8 mouse cellular contexts compared by ENCODE assay signal in the genomic region with DNA sequence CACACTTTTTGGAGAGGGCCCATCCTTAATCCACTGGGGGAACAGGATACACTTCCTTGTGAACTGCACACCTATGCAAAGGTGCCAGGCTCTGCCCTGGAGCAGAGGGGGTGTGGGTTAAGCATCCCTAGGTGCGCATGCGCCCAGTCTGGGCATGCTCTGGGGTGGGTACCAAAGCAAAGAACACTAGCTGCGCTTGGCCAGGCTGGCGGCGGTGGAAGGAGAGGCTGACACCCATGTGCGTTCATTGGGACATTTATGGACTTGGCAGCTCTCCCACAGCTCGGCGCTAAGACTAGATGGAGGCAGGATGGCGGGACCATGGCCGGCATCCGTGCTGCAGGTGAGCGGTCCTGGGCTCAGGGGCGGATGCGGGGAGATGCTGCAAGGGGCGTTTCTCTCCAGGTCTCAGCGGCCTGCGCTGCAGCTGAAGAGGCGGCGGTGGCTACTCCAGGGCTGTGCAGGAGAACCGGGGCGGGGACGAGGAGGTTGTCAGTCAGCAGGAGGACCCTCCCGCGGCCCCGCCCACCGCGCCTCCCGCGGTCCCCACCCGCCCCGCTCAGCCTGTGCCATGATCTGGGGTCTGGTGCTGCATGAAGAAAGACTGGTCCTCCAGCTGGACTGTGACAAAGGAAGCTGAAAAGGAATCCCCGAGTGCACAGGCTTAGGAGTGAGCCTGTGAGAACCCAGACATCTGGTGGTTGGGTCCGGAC. TPM values are rescaled to one million over a fixed set of nuclear protein-coding genes. Genes with fewer than 3 reads are reported as not detected.
DNase-seq lines count a peak whose midpoint lies in the region; ATAC-seq and TF ChIP-seq lines count a peak whose summit lies in the region.

Gm19345 (plus strand) TSS at position 146 of the 713 bp plus-strand sequence.

- no peak for TF ChIP-seq POLR2A in limb, embryonic 14.5 days (IDR thresholded peaks at IDR 0.05; ENCODE audit: borderline replicate concordance, extremely low read depth, insufficient read depth, insufficient read length)

- H3K4me2 ChIP-seq in heart, postnatal 0 days (ENCODE audit: low read depth, low read length), result no peak within 1 kb of the TSS
- H3K4me2 ChIP-seq in forebrain, embryonic 15.5 days (replicated peaks), result peak within 1 kb of the TSS; percentile 57
- H3K4me2 ChIP-seq in limb, embryonic 14.5 days (replicated peaks; ENCODE audit: low read depth, low read length, severe bottlenecking), result peak within 1 kb of the TSS; percentile 37

- H3K36me3 ChIP-seq in heart, postnatal 0 days (replicated peaks; ENCODE audit: control insufficient read depth, insufficient read depth, low read length), result no peaks in the 10 kb centered on the region
- H3K36me3 ChIP-seq in forebrain, embryonic 15.5 days, result no peaks in the 10 kb centered on the region
- no peaks in the 10 kb centered on the region for H3K36me3 ChIP-seq in limb, embryonic 14.5 days (ENCODE audit: control insufficient read depth, insufficient read depth, low read length)

- H3K4me3 ChIP-seq in heart, postnatal 0 days (ENCODE audit: low read depth, low read length), result 0 out of 2 replicates have a peak within 1 kb of the TSS, but pooled peaks have one; percentile 2
- H3K4me3 ChIP-seq in forebrain, embryonic 15.5 days, result peak within 1 kb of the TSS; percentile 48
- H3K4me3 ChIP-seq in limb, embryonic 14.5 days (replicated peaks; ENCODE audit: low read length), result peak within 1 kb of the TSS; percentile 26

- TF ChIP-seq EP300 in heart, postnatal 0 days (IDR thresholded peaks at IDR 0.05; ENCODE audit: low read depth), result no peak

- peaks cover 41% of the 10 kb centered on the region for H3K27me3 ChIP-seq in heart, postnatal 0 days (ENCODE audit: control insufficient read depth, insufficient read depth, low read length)
- H3K27me3 ChIP-seq in forebrain, embryonic 15.5 days, result no peaks in the 10 kb centered on the region; the same call in 1 of the 2 replicates
- H3K27me3 ChIP-seq in limb, embryonic 14.5 days (ENCODE audit: control insufficient read depth, insufficient read depth, low read length), result peaks cover 14% of the 10 kb centered on the region

- intact Hi-C loops in heart, postnatal 36 days (cut with DNase I), result no loop called here

- WGBS in heart, postnatal 0 days, result 4% methylated on average over 25 of the region's 33 CpGs
- 2% methylated on average over 33 of the region's 33 CpGs for WGBS in forebrain, embryonic 15.5 days
- 5% methylated on average over 23 of the region's 33 CpGs for WGBS in limb, embryonic 14.5 days

- no peak for DNase-seq in heart, postnatal 0 days (ENCODE audit: low spot score)
- DNase-seq in heart, postnatal 36 days, result no peak
- DNase-seq in Muller cell, postnatal 12 days (ENCODE audit: inconsistent ontology term), result peak; percentile 30
- DNase-seq in limb, embryonic 14.5 days (ENCODE audit: low spot score), result no peak
- DNase-seq in right cerebral cortex, adult 18-20 months, result peak; percentile 24
- no peak for DNase-seq in ovary, postnatal 36 days (ENCODE audit: low spot score)
- DNase-seq in lung, postnatal 14 days, result no peak

- H3K27ac ChIP-seq in heart, postnatal 0 days (ENCODE audit: low read depth), result no peak within 1 kb of the TSS
- H3K27ac ChIP-seq in forebrain, embryonic 15.5 days (replicated peaks), result no peak within 1 kb of the TSS
- no peak within 1 kb of the TSS for H3K27ac ChIP-seq in limb, embryonic 14.5 days (replicated peaks; ENCODE audit: low read depth, low read length)

- H3K9me3 ChIP-seq in heart, postnatal 0 days (replicated peaks; ENCODE audit: control insufficient read depth, low read length), result no peaks in the 10 kb centered on the region
- H3K9me3 ChIP-seq in forebrain, embryonic 15.5 days, result no peaks in the 10 kb centered on the region
- no peaks in the 10 kb centered on the region for H3K9me3 ChIP-seq in limb, embryonic 14.5 days (ENCODE audit: control insufficient read depth, low read length)

- no peaks in the 10 kb centered on the region for H3K4me1 ChIP-seq in heart, postnatal 0 days (ENCODE audit: control insufficient read depth, insufficient read depth)
- peaks cover 8% of the 10 kb centered on the region; the same call in 1 of the 2 replicates for H3K4me1 ChIP-seq in forebrain, embryonic 15.5 days
- peaks cover 4% of the 10 kb centered on the region; the same call in 1 of the 2 replicates for H3K4me1 ChIP-seq in limb, embryonic 14.5 days (ENCODE audit: control insufficient read depth, insufficient read depth, low read length)

- no peak within 1 kb of the TSS for H3K9ac ChIP-seq in heart, postnatal 0 days (replicated peaks; ENCODE audit: low read depth, low read length)
- peak within 1 kb of the TSS; percentile 61 for H3K9ac ChIP-seq in forebrain, embryonic 15.5 days (replicated peaks)
- peak within 1 kb of the TSS; percentile 38; the same call in 1 of the 2 replicates for H3K9ac ChIP-seq in limb, embryonic 14.5 days (ENCODE audit: low read depth, low read length, severe bottlenecking)

- ATAC-seq in heart, postnatal 0 days (ENCODE audit: insufficient read depth, low read depth), result peak; percentile 22; the same call in 1 of the 2 replicates
- peak; percentile 83 for ATAC-seq in forebrain, embryonic 15.5 days (replicated peaks)
- peak; percentile 55 for ATAC-seq in limb, embryonic 14.5 days (ENCODE audit: low FRiP score, low read depth)

- TF ChIP-seq CTCF in heart, postnatal 0 days (IDR thresholded peaks at IDR 0.05; ENCODE audit: low read depth), result no peak

RNA-seq across cellular contexts. Expression of gene Gm19345, which starts in this region (rescaled TPM):
- not detected in 2 replicates for total RNA-seq in heart, postnatal 0 days (2014; rRNA removed; ENCODE audit: low replicate concordance)
- polyA plus RNA-seq in heart, postnatal 0 days (2015; fragmentation: Nextera tagmentation; extraction: Ambion mirVana), result not detected in 2 replicates
- total RNA-seq in heart, postnatal 36 days (2021), result not detected
- 7.6 and 8.4 TPM in 2 replicates for polyA plus RNA-seq in forebrain, embryonic 15.5 days (2015; fragmentation: Nextera tagmentation; extraction: Ambion mirVana)
- polyA plus RNA-seq in limb, embryonic 14.5 days (2012; rRNA removed), result 0.12 and 0.13 TPM in 2 replicates
- polyA plus RNA-seq in limb, embryonic 14.5 days (2014; fragmentation: Nextera tagmentation; extraction: Ambion mirVana), result not detected in 2 replicates

Comparison
In these comparisons a context has a peak if more than half of its experiments do, and no peak if none do; other contexts are left out.
1. Peak in ATAC-seq and H3K4me3 ChIP-seq in heart, postnatal 0 days; RNA of the gene not detected or under 1 TPM.
2. Peak in ATAC-seq, H3K4me3 ChIP-seq, H3K9ac ChIP-seq and H3K4me2 ChIP-seq in limb, embryonic 14.5 days; RNA of the gene not detected or under 1 TPM.
3. ATAC-seq: peak in every context shown above with its lines; median percentile 83 in forebrain, embryonic 15.5 days; 55 in limb, embryonic 14.5 days; 22 in heart, postnatal 0 days.
4. DNase-seq: peak in Muller cell, postnatal 12 days (single experiment) and right cerebral cortex, adult 18-20 months (single experiment); none in heart, postnatal 0 days (single experiment), heart, postnatal 36 days (0 of 2), limb, embryonic 14.5 days (single experiment), ovary, postnatal 36 days (single experiment) and lung, postnatal 14 days (single experiment).
5. Peak in every context shown above with its lines, with median percentiles within 50 percentile points of each other: H3K4me3 ChIP-seq.